Mouse (Mus musculus) adrenal gland, postnatal 25 days (tissue): ENCODE measurements around the gene Arhgap35. TPM values are rescaled to one million over a fixed set of nuclear protein-coding genes. Genes with fewer than 3 reads are reported as not detected.

Source experiments
- DNase-seq: peaks from one replicate; pipeline ENCODE4 v3.0.0; 2021; ENCODE audit warnings: mixed read lengths
- total RNA-seq: library from RNA; stranded (reverse); gene quantifications from 2 replicates; pipeline ENCODE4 v1.2.3, GENCODE M21; 2021

The Arhgap35 gene
- total RNA-seq, 1 experiment from 2014 or later: 74.8 TPM

DNA sequence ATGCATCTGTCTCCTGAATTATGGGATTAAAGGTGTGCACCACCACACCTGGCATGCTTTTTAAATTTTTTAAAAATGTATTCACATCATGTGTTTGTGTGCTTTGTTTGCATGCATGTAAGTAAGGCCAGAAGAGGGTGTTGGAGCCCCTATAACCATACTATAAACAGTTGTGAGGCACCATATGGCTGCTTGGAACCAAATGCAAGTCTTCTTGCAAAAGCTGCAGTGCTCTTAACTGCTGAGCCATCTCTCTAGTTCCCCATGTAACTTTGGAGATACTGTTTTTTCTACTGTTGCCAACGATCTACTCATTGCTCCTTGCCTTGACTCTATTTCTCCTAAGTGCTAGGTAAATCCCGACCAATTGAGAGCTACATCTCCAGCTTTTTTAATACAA is 95.5 kb downstream of the Arhgap35 start:
- DNase-seq: no peak

DNA sequence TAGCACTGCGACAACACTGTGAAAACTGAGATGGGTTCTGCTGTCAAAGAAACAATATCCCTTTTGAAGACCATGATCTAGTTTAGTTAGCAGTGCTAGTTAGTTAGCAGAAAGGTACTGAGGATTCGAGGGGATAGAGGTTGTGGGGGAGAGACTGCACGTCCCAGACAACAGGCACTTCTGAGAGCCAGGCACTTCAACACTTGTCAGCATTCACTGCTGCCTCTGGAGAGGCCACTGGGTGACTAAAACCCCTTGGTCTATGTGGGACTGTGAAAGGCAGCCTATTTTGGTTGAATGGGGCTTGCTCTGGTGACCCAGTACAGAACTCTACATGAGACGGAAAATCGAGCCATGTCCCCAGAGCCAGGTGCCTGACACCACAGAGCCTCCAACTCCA is 97.6 kb downstream of the Arhgap35 start:
- DNase-seq: no peak

DNA sequence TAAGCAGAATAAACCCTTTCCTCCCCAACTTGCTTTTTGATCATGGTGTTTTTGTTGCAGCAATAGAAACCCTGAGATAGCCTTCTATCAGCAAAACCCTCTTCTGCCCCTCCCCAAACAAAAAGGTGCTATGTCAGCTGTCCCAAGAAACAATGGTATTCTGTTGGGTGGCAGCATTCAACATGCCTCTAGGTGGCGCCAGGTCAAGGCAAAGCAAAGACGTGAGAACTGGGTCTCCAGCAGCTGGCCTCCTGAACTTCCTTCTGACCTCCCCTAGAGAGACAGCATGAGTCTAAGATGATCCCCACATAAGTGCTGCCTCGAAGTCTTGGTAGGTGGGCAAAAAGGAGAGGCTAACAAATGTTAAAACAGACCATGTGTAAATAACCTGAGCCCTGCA is 107.5 kb downstream of the Arhgap35 start:
- DNase-seq: peak; percentile 60

DNA sequence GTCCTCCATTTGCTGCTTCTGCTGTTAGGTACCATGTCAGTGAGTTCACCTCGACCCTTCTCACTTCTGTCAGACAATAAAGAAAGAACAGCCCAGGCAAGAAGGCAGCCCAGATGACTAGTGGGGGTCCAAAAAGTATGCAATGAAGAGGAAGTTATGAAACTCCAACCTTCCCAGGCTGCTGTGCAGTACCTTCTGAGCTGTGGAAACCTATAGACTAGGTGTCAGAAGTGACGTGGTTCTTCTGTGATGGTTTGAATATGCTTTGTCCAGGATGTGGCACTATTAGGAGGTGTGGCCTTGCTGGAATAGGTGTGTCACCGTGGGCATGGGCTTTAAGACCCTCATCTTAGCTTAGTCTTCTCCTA is 109.6 kb downstream of the Arhgap35 start:
- DNase-seq: no peak

GRCm38 (mm10) chr7:16504573-16505225 is 110.1 kb downstream of the Arhgap35 start:
- DNase-seq: peak; percentile 54

DNA sequence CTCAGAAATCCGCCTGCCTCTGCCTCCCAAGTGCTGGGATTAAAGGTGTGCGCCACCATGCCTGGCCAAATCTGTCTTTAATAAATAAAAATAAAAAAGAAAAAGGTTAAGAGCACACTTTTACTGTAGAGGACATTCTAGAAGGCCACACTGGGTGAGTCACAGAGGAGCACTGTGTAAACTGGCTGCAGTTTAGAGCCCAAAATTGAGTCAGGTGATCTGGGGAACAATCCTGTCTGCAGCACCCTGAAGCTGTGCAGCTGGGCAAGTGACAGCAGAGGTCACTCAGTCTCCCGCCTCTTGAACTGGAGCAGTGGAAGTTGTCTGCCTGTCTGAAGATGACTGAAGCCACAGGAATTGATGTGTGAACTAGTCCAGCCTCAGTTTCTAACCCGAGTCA is 113.2 kb downstream of the Arhgap35 start:
- DNase-seq: peak; percentile 12

GRCm38 (mm10) chr7:16499671-16500104 is 115.1 kb downstream of the Arhgap35 start:
- DNase-seq: no peak

DNA sequence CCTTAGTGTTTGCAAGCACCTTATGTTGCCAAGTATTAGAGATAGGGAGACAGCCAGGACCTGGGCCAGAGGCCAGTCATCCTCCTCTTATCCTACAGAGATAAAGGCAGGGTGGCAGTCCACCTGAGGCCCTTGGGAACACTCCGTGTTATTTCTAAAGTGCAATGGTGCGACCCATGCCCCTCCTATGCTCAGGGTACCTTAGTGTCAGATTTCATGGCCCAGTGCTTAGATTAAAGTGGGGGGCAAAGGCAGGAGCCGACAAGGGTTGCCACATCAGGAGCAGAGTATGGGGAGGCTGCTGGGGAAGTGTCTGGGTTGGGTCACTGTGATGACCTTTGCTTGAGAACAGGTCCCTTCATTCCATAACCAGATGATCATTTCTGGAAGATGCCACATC is 118.5 kb downstream of the Arhgap35 start:
- DNase-seq: no peak

DNA sequence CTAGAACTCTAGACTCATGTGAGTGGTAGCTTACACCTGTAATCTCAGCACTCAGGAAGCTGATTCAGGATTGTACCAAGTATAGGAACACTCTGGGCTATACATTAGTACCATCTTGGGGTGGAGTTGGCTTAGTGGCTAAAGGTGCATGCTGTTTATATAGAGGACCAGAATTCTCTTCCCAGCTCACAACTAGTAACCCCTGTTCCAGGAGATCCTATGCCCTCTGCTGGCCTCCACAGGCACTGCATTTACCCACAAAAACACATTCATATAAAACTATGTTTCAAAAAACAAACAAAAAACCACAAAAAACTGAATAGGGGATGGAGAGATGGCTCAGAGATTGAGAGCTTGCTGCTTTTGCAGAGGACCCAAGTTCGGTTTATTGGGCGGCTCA is 121.4 kb downstream of the Arhgap35 start:
- DNase-seq: peak; percentile 38

GRCm38 (mm10) chr7:16492211-16492610 is 122.6 kb downstream of the Arhgap35 start:
- no peak for DNase-seq

GRCm38 (mm10) chr7:16491759-16492158 is 123.0 kb downstream of the Arhgap35 start:
- DNase-seq: peak; percentile 71

GRCm38 (mm10) chr7:16489948-16490347 is 124.8 kb downstream of the Arhgap35 start:
- DNase-seq: peak; percentile 34

- no peak for DNase-seq
These were observed 126.0 kb downstream of the Arhgap35 start for GRCm38 (mm10) chr7:16488816-16489215.

- DNase-seq: no peak
These were observed 137.2 kb downstream of the Arhgap35 start, which contains the start of gene Npas1 for GRCm38 (mm10) chr7:16477628-16478027. TSS of gene Npas1 (minus strand) at chr7:16477728.

GRCm38 (mm10) chr7:16476600-16476989 is 138.2 kb downstream of the Arhgap35 start:
- DNase-seq: peak; percentile 23

- DNase-seq: no peak
These were observed 138.8 kb downstream of the Arhgap35 start for GRCm38 (mm10) chr7:16475764-16476599.

DNA sequence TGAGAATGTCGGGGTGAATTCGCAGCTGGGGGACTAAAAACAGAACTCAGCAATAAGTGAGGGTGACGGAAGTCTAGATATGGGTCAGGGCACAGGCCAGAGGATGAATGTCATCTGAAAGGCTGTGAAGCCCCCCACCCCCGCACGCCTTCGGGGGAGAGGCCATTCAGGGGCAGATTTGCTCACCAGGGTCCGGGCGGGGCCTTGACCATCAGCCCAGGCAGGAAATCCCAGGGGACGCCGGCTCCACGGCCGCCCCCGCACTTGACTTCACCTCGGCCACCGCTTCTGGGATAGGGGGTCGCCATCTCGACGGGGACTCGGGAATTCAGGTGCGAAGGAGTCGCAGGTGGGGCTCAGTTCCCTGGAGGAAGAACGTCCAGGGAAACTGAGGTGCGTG is 139.5 kb downstream of the Arhgap35 start:
- DNase-seq: no peak

DNA sequence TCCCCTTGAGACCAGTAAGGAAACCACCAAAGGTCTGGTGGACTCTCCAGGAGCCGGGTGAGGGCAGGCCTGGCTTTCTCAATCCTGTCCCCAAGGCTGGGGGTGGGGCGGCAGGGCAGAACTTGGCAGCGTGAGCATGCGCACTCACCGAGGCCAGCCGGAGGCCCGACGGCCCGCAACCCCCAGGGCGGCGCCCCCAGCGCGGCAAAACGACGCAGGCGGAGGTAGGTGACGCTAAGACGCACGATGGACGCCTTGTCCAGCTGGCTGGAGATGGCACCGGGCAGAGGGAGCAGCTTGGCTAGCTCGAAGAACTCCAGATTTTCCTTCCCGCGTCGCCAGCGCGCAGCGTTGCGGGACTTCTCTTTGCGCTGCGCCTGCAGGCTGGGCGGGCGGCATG is 140.3 kb downstream of the Arhgap35 start:
- DNase-seq: peak; percentile 42

GRCm38 (mm10) chr7:16473847-16474246 is 140.9 kb downstream of the Arhgap35 start:
- DNase-seq: no peak

DNA sequence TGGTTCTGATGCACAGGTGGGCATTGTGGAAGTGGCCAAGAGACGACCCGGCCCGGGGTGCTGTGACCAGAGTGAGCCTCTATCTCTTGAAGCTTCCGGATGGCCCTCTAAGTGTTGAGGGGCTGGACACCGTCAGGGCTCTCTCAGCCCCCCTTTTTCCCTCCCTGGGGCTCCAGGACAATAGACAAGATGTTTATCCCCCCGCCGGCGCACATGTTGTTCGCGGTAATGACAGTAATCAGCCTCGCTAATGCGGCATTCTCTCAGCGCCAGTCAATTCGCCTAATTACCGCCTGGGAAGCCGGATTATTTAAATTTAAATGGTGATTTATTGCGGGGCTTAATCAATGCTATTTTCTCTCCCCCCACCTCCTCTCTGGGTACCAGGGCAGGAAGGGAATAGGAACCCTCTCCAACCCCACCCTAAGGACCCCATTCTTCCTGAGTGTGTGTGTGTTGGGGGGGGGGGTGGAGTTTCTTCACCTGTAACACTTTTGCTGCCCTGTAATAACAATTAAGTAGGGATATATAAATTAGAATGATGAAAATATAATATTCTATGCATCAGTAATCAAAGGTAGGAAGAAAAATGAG is 142.6 kb downstream of the Arhgap35 start:
- no peak for DNase-seq

DNA sequence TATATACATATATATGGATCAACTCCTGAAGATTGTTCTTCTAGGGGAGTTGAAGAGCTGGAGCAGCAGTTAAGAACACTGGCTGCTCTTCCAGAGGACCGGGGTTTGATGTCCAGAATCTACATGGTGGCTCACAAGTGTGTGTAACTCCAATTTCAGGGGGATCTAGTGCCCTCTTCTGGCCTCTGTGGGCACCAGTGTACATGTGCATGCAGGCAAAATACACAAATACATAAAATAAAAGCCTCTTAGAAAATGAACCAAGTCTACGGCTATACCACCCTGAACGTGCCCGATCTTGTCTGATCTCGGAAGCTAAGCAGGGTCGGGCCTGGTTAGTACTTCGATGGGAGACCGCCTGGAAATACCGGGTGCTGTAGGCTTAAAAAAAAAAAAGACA is 143.2 kb downstream of the Arhgap35 start:
- DNase-seq: no peak

- DNase-seq: no peak
These were observed 146.7 kb downstream of the Arhgap35 start for GRCm38 (mm10) chr7:16468115-16468514.

GRCm38 (mm10) chr7:16466565-16466964 is 148.2 kb downstream of the Arhgap35 start:
- no peak for DNase-seq
